Mouse (Mus musculus) ES-Bruce4 (cell line): Measurements from ENCODE around the gene Saa4.

ENCODE experiments used
- CTCF ChIP-seq: IDR thresholded peaks from one replicate; pipeline ENCODE4 v1.8.1; 2011; ENCODE audit warnings: low read depth, low read length
- POLR2A ChIP-seq: IDR thresholded peaks from one replicate; pipeline ENCODE4 v1.8.1; 2011; ENCODE audit warnings: low read length; ENCODE audit not compliant: insufficient read depth

DNA sequence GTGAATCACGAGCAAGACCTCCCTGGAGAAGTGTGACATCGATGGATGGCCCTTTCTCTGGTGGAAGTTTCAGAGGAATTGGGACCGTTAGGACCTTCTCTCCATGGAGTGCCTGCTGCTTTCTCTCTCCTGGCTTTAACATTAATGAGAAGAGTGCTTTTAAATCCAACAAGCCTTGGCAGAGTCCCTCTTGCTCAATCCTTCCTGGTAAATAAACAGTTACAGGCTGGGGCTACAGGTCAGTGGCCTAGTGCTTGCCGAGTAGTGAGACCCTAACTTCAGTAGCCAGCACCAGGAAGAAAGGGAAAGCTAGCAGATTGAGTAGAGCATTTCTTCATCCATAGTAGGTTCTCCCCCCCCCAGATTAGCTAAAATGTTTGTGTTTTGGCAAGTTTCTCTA is at the start of gene Saa4:
- TF ChIP-seq POLR2A = no peak
- no peak for TF ChIP-seq CTCF
